Mouse (Mus musculus) megakaryocyte, embryonic 14.5 days (primary cell): ENCODE results near the gene Apom. TPM values are rescaled to one million over a fixed set of nuclear protein-coding genes. Genes with fewer than 3 reads are reported as not detected.

ENCODE experiments used
- H3K27me3 ChIP-seq: replicated peaks from 2 replicates; pipeline ENCODE3; 2012; ENCODE audit warnings: inconsistent platforms
- H3K36me3 ChIP-seq: replicated peaks from 2 replicates; pipeline ENCODE3; 2012; ENCODE audit warnings: low read length, inconsistent platforms, mixed read lengths
- H3K4me1 ChIP-seq: 2 replicates; pipeline ENCODE4 v1.6.1; 2012; ENCODE audit warnings: inconsistent platforms
- H3K4me3 ChIP-seq: replicated peaks from 2 replicates; pipeline ENCODE3; 2012; ENCODE audit warnings: moderate library complexity, mild to moderate bottlenecking, inconsistent platforms
- H3K9me3 ChIP-seq: 2 replicates; pipeline ENCODE4 v1.6.1; 2012; ENCODE audit warnings: inconsistent platforms
- FLI1 ChIP-seq: IDR thresholded peaks from 2 replicates; pipeline ENCODE4 v1.6.1; 2012; ENCODE audit warnings: low read length, inconsistent platforms, mixed read lengths
- GATA1 ChIP-seq: IDR thresholded peaks from 3 replicates; pipeline ENCODE4 v1.6.1; 2012; ENCODE audit warnings: mixed read lengths, low read length, inconsistent platforms, borderline replicate concordance
- polyA plus RNA-seq: library from polyadenylated mRNA; stranded (reverse); fragments of >175 nt; gene quantifications from 2 replicates; pipeline ENCODE4 v1.2.3, GENCODE M21; 2012; ENCODE audit warnings: low replicate concordance; ENCODE audit not compliant: insufficient read depth

Apom gene
- polyA plus RNA-seq, 1 experiment = not detected

DNA sequence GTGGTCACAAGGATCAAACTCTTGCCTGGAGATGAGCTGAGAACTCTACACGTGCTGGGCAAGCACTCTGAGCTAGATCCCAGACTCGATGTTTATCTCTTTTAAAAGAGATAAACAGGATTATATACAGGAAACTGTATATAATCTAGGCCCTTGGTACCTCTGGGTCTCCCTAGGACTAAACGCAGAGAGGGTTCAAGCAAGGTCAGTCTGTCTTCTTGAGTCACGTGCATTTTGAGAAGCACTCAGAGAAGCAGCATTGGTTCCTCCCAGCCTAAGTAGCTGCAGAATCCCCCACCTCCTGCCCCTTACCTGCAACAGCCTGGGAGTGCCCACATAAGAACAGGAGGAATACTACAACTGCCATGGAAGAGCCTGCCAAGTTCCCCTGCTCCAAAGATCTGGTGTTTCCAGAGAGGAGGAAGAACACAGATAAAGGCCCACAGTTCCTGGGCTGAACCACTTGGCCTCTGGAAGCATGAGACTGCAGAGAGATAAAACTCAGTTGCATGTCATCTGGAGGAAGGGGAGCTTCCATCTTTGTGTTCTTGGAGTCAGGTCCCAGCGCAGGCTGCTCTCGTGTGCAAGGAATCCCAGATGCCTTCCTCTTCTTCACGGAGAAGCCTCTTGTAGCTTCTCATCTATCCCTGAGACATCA lies 46.5 kb downstream of the Apom start, which contains the start of gene Ly6g6f:
Gene Ly6g6f, minus strand, starts transcription at position 403 of the 658 bp plus-strand sequence.
- peaks cover 39% of the 10 kb centered on the region for H3K36me3 ChIP-seq
- H3K27me3 ChIP-seq = no peaks in the 10 kb centered on the region
- H3K4me1 ChIP-seq = peaks cover 78% of the 10 kb centered on the region
- 0 out of 3 replicates have a peak, but pooled peaks have one; percentile 10 for TF ChIP-seq GATA1
- TF ChIP-seq FLI1 = no peak
- H3K9me3 ChIP-seq = no peaks in the 10 kb centered on the region
- peak within 1 kb of the TSS; percentile 93 for H3K4me3 ChIP-seq

DNA sequence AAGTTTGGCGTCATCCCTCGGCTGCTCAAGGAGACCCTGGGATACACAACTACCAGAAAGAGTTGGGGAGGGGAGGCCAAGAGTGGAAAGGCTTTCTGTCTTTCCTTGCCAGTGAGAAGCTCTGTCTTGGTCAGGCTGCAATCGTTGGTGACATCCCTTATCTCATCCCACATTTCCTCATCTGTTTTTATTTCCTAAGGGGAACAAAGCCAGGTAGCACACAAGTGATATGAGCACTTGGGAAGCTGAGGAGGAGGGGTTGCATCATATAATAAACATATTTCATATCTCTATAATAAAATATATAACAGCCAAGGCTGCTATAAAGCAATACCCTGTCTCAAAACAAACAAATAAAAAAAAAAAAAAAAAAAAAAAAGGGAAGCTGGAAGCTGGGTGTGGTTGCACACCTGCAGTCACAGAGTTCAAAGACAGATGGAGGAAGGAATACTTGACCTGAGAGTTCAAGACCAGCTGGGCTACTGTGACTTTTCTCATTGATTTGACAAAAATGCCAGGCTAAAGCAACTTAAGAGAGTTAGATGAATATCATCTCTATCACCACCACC lies 47.8 kb downstream of the Apom start:
- TF ChIP-seq GATA1 (no peak), FLI1 (no peak)
- H3K36me3 ChIP-seq = peaks cover 50% of the 10 kb centered on the region
- no peaks in the 10 kb centered on the region for H3K27me3 ChIP-seq
- H3K4me3 ChIP-seq = peak overlapping the region; percentile 93
- no peaks in the 10 kb centered on the region for H3K9me3 ChIP-seq
- peaks cover 87% of the 10 kb centered on the region for H3K4me1 ChIP-seq

GRCm38 (mm10) chr17:35082841-35083576 lies 48.8 kb downstream of the Apom start:
- no peaks in the 10 kb centered on the region for H3K9me3 ChIP-seq
- peaks cover 60% of the 10 kb centered on the region for H3K36me3 ChIP-seq
- TF ChIP-seq GATA1 (no peak), FLI1 (no peak)
- peaks cover 95% of the 10 kb centered on the region for H3K4me1 ChIP-seq
- H3K4me3 ChIP-seq = peak overlapping the region; percentile 93
- no peaks in the 10 kb centered on the region for H3K27me3 ChIP-seq

- Histone ChIP-seq H3K4me3 (peak overlapping the region; percentile 80), H3K36me3 (peaks cover 77% of the 10 kb centered on the region), H3K9me3 (no peaks in the 10 kb centered on the region), H3K4me1 (peaks cover 98% of the 10 kb centered on the region), H3K27me3 (no peaks in the 10 kb centered on the region)
- TF ChIP-seq GATA1 (no peak), FLI1 (no peak)
These were observed 51.1 kb downstream of the Apom start for GRCm38 (mm10) chr17:35080710-35081109.

- Histone ChIP-seq H3K9me3 (0 out of 2 replicates have a peak, but pooled peaks cover 3% of the 10 kb centered on the region), H3K4me3 (peak overlapping the region; percentile 48), H3K4me1 (peaks cover 96% of the 10 kb centered on the region), H3K27me3 (no peaks in the 10 kb centered on the region), H3K36me3 (peaks cover 79% of the 10 kb centered on the region)
- no peak for TF ChIP-seq GATA1
- TF ChIP-seq FLI1 = no peak
These were observed 51.6 kb downstream of the Apom start for GRCm38 (mm10) chr17:35080248-35080647.

GRCm38 (mm10) chr17:35079778-35080177 lies 52.1 kb downstream of the Apom start:
- Histone ChIP-seq H3K36me3 (peaks cover 81% of the 10 kb centered on the region), H3K9me3 (0 out of 2 replicates have a peak, but pooled peaks cover 3% of the 10 kb centered on the region), H3K4me1 (peaks cover 96% of the 10 kb centered on the region), H3K4me3 (peak overlapping the region; percentile 48), H3K27me3 (no peaks in the 10 kb centered on the region)
- TF ChIP-seq GATA1 (no peak), FLI1 (no peak)

Other genes starting within 250 kb of the Apom start
- gene C2, start 233.8 kb downstream of the Apom start, polyA plus RNA-seq = 3.0 and 6.0 TPM in 2 replicates
- 356 and 543 TPM in 2 replicates for gene Ehmt2, start 233.6 kb downstream of the Apom start, polyA plus RNA-seq
- not detected in 2 replicates for gene Slc44a4, start 217.6 kb downstream of the Apom start, polyA plus RNA-seq
- gene Neu1, start 200.8 kb downstream of the Apom start, polyA plus RNA-seq = 12.4 and 41.3 TPM in 2 replicates
- gene Hspa1b, start 172.8 kb downstream of the Apom start, polyA plus RNA-seq = 4.5 and 7.2 TPM in 2 replicates
- not detected in 2 replicates for gene Gm20481, start 162.1 kb downstream of the Apom start, polyA plus RNA-seq
- gene Hspa1a, start 159.9 kb downstream of the Apom start, polyA plus RNA-seq = 1.5 and 2.0 TPM in 2 replicates
- not detected in 2 replicates for gene Hspa1l, start 159.3 kb downstream of the Apom start, polyA plus RNA-seq
- gene Lsm2, start 150.2 kb downstream of the Apom start, polyA plus RNA-seq = 64.3 and 95.0 TPM in 2 replicates
- 188 and 650 TPM in 2 replicates for gene Vars, start 131.1 kb downstream of the Apom start, polyA plus RNA-seq
- gene Vwa7, start 115.5 kb downstream of the Apom start, polyA plus RNA-seq = 0.38 and 0.40 TPM in 2 replicates
- 4.1 and 5.4 TPM in 2 replicates for gene Sapcd1, start 104.0 kb downstream of the Apom start, polyA plus RNA-seq
- gene Msh5, start 85.3 kb downstream of the Apom start, polyA plus RNA-seq = 10.5 and 10.9 TPM in 2 replicates
- gene Clic1, start 82.1 kb downstream of the Apom start, polyA plus RNA-seq = 244 and 373 TPM in 2 replicates
- 30.5 and 36.5 TPM in 2 replicates for gene Ddah2, start 73.0 kb downstream of the Apom start, polyA plus RNA-seq
- 14.8 and 15.5 TPM in 2 replicates for gene Ly6g6c, start 66.7 kb downstream of the Apom start, polyA plus RNA-seq
- 53.5 and 66.3 TPM in 2 replicates for gene Mpig6b, start 65.9 kb downstream of the Apom start, polyA plus RNA-seq
- not detected in 2 replicates for gene Ly6g6e, start 55.1 kb downstream of the Apom start, polyA plus RNA-seq
- gene Ly6g6d, start 54.0 kb downstream of the Apom start, polyA plus RNA-seq = 79.9 and 106 TPM in 2 replicates
- 517 and 745 TPM in 2 replicates for gene Ly6g6f, start 46.4 kb downstream of the Apom start, polyA plus RNA-seq
- gene Abhd16a, start 42.8 kb downstream of the Apom start, polyA plus RNA-seq = 211 and 290 TPM in 2 replicates
- not detected in 2 replicates for gene Ly6g5c, start 23.8 kb downstream of the Apom start, polyA plus RNA-seq
- gene Ly6g5b, start 16.6 kb downstream of the Apom start, polyA plus RNA-seq = 0.23 TPM in 1 of 2 replicates, not detected in the other
- 46.5 and 57.4 TPM in 2 replicates for gene Gpank1, start 10.6 kb downstream of the Apom start, polyA plus RNA-seq
- gene Csnk2b, start 10.0 kb downstream of the Apom start, polyA plus RNA-seq = 75.6 and 82.2 TPM in 2 replicates
- gene D17H6S53E, start 5.7 kb downstream of the Apom start, polyA plus RNA-seq = 3.2 and 6.1 TPM in 2 replicates
- 613 and 1,584 TPM in 2 replicates for gene Bag6, start 3.1 kb upstream of the Apom start, polyA plus RNA-seq
- 1,080 and 3,273 TPM in 2 replicates for gene Prrc2a, start 32.8 kb upstream of the Apom start, polyA plus RNA-seq
- 2.5 and 22.3 TPM in 2 replicates for gene Aif1, start 44.0 kb upstream of the Apom start, polyA plus RNA-seq
- gene Lst1, start 56.4 kb upstream of the Apom start, polyA plus RNA-seq = 5.9 and 24.8 TPM in 2 replicates
- 12.1 TPM in 1 of 2 replicates, not detected in the other for gene Ltb, start 62.4 kb upstream of the Apom start, polyA plus RNA-seq
- gene Tnf, start 70.0 kb upstream of the Apom start, polyA plus RNA-seq = 2.9 and 3.5 TPM in 2 replicates
- 0.85 TPM in 1 of 2 replicates, not detected in the other for gene Lta, start 73.3 kb upstream of the Apom start, polyA plus RNA-seq
- gene Gm16181, start 88.8 kb upstream of the Apom start, polyA plus RNA-seq = not detected in 2 replicates
- gene Atp6v1g2, start 101.6 kb upstream of the Apom start, polyA plus RNA-seq = 0.86 TPM in 1 of 2 replicates, not detected in the other
- 31.8 and 57.1 TPM in 2 replicates for gene Nfkbil1, start 103.7 kb upstream of the Apom start, polyA plus RNA-seq
- gene Ddx39b, start 109.7 kb upstream of the Apom start, polyA plus RNA-seq = 83.5 and 158 TPM in 2 replicates
- gene H2-D1, start 130.7 kb upstream of the Apom start, polyA plus RNA-seq = 170 and 362 TPM in 2 replicates
- 1.5 and 7.3 TPM in 2 replicates for gene H2-Q1, start 188.4 kb upstream of the Apom start, polyA plus RNA-seq
- 6.7 TPM in 1 of 2 replicates, not detected in the other for gene H2-Q2, start 210.2 kb upstream of the Apom start, polyA plus RNA-seq
- 13.9 and 46.4 TPM in 2 replicates for gene H2-Q4, start 247.6 kb upstream of the Apom start, polyA plus RNA-seq